Mouse (Mus musculus) lung, postnatal 0 days (tissue): ENCODE results near the gene Cpt1a.
A peak's percentile ranks its signal among the peaks of the same experiment; 100 is the strongest.

Experiments
- CTCF ChIP-seq: IDR thresholded peaks from 2 replicates; pipeline ENCODE4 v1.5.1; 2016; ENCODE audit warnings: antibody characterized with exemption, mild to moderate bottlenecking
- EP300 ChIP-seq: IDR thresholded peaks from 2 replicates; pipeline ENCODE4 v1.6.1; 2016; ENCODE audit warnings: antibody characterized with exemption, mild to moderate bottlenecking, control low read depth

DNA sequence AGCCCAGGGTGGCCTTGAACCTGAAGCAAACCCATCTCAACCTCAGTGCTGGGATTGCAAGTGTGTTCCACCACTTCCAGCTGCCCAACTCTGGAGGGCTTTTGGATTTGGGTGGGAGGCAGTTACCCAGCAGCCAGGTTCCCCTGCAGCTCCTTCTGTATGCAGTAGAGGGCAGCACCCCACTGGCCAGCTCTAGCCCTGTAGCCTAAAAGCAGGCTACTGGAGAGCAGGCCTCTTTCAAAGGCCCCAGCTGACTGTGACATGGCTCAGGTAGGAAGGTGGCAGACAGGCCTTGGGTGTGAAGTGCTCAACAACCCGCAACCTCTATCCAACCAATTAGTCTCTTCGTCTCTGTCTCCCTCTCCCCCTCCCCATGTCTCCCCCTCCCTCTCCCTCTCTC lies 30.1 kb upstream of the Cpt1a start:
- TF ChIP-seq CTCF (peak; percentile 87), EP300 (no peak)
